Mouse (Mus musculus): Measurements from ENCODE around the gene Fam167b. TPM values are rescaled to one million over a fixed set of nuclear protein-coding genes. Genes with fewer than 3 reads are reported as not detected.

Fam167b gene
- polyA plus RNA-seq, 1 experiment: 9.0 TPM

- no peak overlapping the region for H3K27ac ChIP-seq (ENCODE audit: control insufficient read depth, insufficient read depth, low read depth, low read length, poor library complexity)
- peaks cover 5% of the 10 kb centered on the region; the same call in 1 of the 2 replicates for H3K4me1 ChIP-seq (ENCODE audit: control insufficient read depth, insufficient read depth, low read length)
- WGBS: 81% methylated on average over 11 of the region's 11 CpGs
- H3K4me3 ChIP-seq (replicated peaks; ENCODE audit: control insufficient read depth, low read depth, low read length): no peak overlapping the region
- TF ChIP-seq POLR2A (IDR thresholded peaks at IDR 0.05; ENCODE audit: borderline replicate concordance, control insufficient read depth, low read depth, low read length): no peak
- no peak for TF ChIP-seq CTCF (IDR thresholded peaks at IDR 0.05; ENCODE audit: control insufficient read depth, insufficient read depth, low read length)
Observed at GRCm38 (mm10) chr4:129622120-129622802, 43.9 kb upstream of the Fam167b start.

- TF ChIP-seq CTCF (IDR thresholded peaks at IDR 0.05; ENCODE audit: control insufficient read depth, insufficient read depth, low read length): no peak
- TF ChIP-seq POLR2A (IDR thresholded peaks at IDR 0.05; ENCODE audit: borderline replicate concordance, control insufficient read depth, low read depth, low read length): no peak
- WGBS: 79% methylated on average over 8 of the region's 8 CpGs
- H3K4me1 ChIP-seq (ENCODE audit: control insufficient read depth, insufficient read depth, low read length): peaks cover 5% of the 10 kb centered on the region; the same call in 1 of the 2 replicates
- H3K27ac ChIP-seq (ENCODE audit: control insufficient read depth, insufficient read depth, low read depth, low read length, poor library complexity): no peak overlapping the region
- H3K4me3 ChIP-seq (replicated peaks; ENCODE audit: control insufficient read depth, low read depth, low read length): no peak overlapping the region
Observed at GRCm38 (mm10) chr4:129621283-129621841, 43.0 kb upstream of the Fam167b start.

GRCm38 (mm10) chr4:129620419-129621282 is 42.3 kb upstream of the Fam167b start:
- no peak overlapping the region for H3K4me3 ChIP-seq (replicated peaks; ENCODE audit: control insufficient read depth, low read depth, low read length)
- WGBS: 83% methylated on average over 11 of the region's 11 CpGs
- TF ChIP-seq CTCF (IDR thresholded peaks at IDR 0.05; ENCODE audit: control insufficient read depth, insufficient read depth, low read length): no peak
- no peak for TF ChIP-seq POLR2A (IDR thresholded peaks at IDR 0.05; ENCODE audit: borderline replicate concordance, control insufficient read depth, low read depth, low read length)
- H3K27ac ChIP-seq (ENCODE audit: control insufficient read depth, insufficient read depth, low read depth, low read length, poor library complexity): no peak overlapping the region
- H3K4me1 ChIP-seq (ENCODE audit: control insufficient read depth, insufficient read depth, low read length): peaks cover 5% of the 10 kb centered on the region; the same call in 1 of the 2 replicates

GRCm38 (mm10) chr4:129618786-129619691 is 40.7 kb upstream of the Fam167b start, which contains the start of gene Iqcc:
TSS of gene Iqcc (minus strand) at chr4:129619099.
- Histone ChIP-seq H3K27ac (ENCODE audit: control insufficient read depth, insufficient read depth, low read depth, low read length, poor library complexity) (peak within 1 kb of the TSS; percentile 73), H3K4me3 (replicated peaks; ENCODE audit: control insufficient read depth, low read depth, low read length) (peak within 1 kb of the TSS; percentile 78), H3K4me1 (ENCODE audit: control insufficient read depth, insufficient read depth, low read length) (peaks cover 5% of the 10 kb centered on the region; the same call in 1 of the 2 replicates)
- 3% methylated on average over 44 of the region's 44 CpGs for WGBS
- TF ChIP-seq CTCF (IDR thresholded peaks at IDR 0.05; ENCODE audit: control insufficient read depth, insufficient read depth, low read length) (peak; percentile 4; the same call in 1 of the 2 replicates), POLR2A (IDR thresholded peaks at IDR 0.05; ENCODE audit: borderline replicate concordance, control insufficient read depth, low read depth, low read length) (peak; percentile 96; the same call in 1 of the 2 replicates)

DNA sequence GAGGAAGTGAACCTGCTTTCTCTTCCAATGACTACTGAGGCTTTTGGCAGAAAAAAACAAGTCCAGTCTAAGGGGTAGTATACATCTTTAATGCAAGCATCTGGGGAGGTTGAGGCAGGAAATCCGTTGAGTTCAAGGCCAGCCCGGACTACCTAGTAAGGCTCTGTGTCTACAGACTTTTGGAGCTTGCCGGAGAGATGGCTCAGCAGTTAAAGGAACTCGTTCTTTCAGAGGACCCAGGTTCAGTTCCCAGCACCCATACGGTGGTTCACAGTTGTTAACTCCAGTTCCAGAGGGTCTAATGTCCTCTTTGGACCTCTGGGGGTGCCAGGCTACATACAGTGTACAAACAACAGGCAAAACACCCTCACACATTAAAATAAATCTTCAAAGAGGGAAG is 39.7 kb upstream of the Fam167b start:
- TF ChIP-seq CTCF (IDR thresholded peaks at IDR 0.05; ENCODE audit: control insufficient read depth, insufficient read depth, low read length) (no peak), POLR2A (IDR thresholded peaks at IDR 0.05; ENCODE audit: borderline replicate concordance, control insufficient read depth, low read depth, low read length) (no peak)
- Histone ChIP-seq H3K4me1 (ENCODE audit: control insufficient read depth, insufficient read depth, low read length) (peaks cover 5% of the 10 kb centered on the region; the same call in 1 of the 2 replicates), H3K27ac (ENCODE audit: control insufficient read depth, insufficient read depth, low read depth, low read length, poor library complexity) (no peak overlapping the region), H3K4me3 (replicated peaks; ENCODE audit: control insufficient read depth, low read depth, low read length) (no peak overlapping the region)
- WGBS: 92% methylated on average over 5 of the region's 5 CpGs

GRCm38 (mm10) chr4:129617121-129617641 is 38.8 kb upstream of the Fam167b start:
- Histone ChIP-seq H3K27ac (ENCODE audit: control insufficient read depth, insufficient read depth, low read depth, low read length, poor library complexity) (no peak overlapping the region), H3K4me1 (ENCODE audit: control insufficient read depth, insufficient read depth, low read length) (peaks cover 1% of the 10 kb centered on the region; the same call in 1 of the 2 replicates), H3K4me3 (replicated peaks; ENCODE audit: control insufficient read depth, low read depth, low read length) (no peak overlapping the region)
- 90% methylated on average over 7 of the region's 7 CpGs for WGBS
- TF ChIP-seq POLR2A (IDR thresholded peaks at IDR 0.05; ENCODE audit: borderline replicate concordance, control insufficient read depth, low read depth, low read length) (no peak), CTCF (IDR thresholded peaks at IDR 0.05; ENCODE audit: control insufficient read depth, insufficient read depth, low read length) (no peak)

DNA sequence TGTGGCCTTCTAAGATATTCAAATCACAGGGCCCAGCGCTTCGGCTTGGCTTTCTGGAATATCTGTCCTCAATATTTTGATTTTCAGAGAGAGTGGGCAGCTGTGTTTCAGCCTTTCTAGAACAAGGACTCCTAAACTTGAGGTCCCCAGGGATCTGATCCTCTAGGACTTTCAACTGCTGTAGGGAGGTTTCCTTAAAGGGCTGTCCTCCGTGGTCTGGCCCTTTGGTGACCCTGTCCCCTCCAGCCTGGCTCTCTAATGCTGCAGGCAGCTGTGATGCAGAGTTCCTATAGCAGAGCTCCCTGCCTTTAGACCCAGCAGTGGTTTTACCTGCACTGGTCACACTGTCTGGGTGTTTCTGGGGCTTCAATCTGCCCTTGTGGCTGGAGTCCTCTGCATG is 38.3 kb upstream of the Fam167b start:
- TF ChIP-seq CTCF (IDR thresholded peaks at IDR 0.05; ENCODE audit: control insufficient read depth, insufficient read depth, low read length) (no peak), POLR2A (IDR thresholded peaks at IDR 0.05; ENCODE audit: borderline replicate concordance, control insufficient read depth, low read depth, low read length) (no peak)
- H3K4me3 ChIP-seq (replicated peaks; ENCODE audit: control insufficient read depth, low read depth, low read length): no peak overlapping the region
- WGBS: 95% methylated on average over 3 of the region's 3 CpGs
- H3K27ac ChIP-seq (ENCODE audit: control insufficient read depth, insufficient read depth, low read depth, low read length, poor library complexity): no peak overlapping the region
- peaks cover 1% of the 10 kb centered on the region; the same call in 1 of the 2 replicates for H3K4me1 ChIP-seq (ENCODE audit: control insufficient read depth, insufficient read depth, low read length)

Measured in bone marrow, adult 2 months (tissue).